Mouse (Mus musculus) C2C12 (cell line): ENCODE data around the gene Copg1. TPM values are rescaled to one million over a fixed set of nuclear protein-coding genes. Genes with fewer than 3 reads are reported as not detected.
A peak's percentile ranks its signal among the peaks of the same experiment; 100 is the strongest.

Experiments used
- H3K27me3 ChIP-seq: one replicate; pipeline ENCODE4 v1.6.1; 2011; ENCODE audit not compliant: control insufficient read depth, insufficient read depth, insufficient read length
- H3K36me3 ChIP-seq: one replicate; pipeline ENCODE4 v1.6.1; 2011; ENCODE audit not compliant: control insufficient read depth, insufficient read depth
- H3K4me3 ChIP-seq: one replicate; pipeline ENCODE4 v1.5.1; 2011; ENCODE audit warnings: mild to moderate bottlenecking, control low read depth; ENCODE audit not compliant: poor library complexity, insufficient read depth, severe bottlenecking
- H3K79me2 ChIP-seq: one replicate; pipeline ENCODE4 v1.6.1; 2011; ENCODE audit not compliant: control insufficient read depth, insufficient read depth
- H3K79me3 ChIP-seq: one replicate; pipeline ENCODE4 v1.6.1; 2011; ENCODE audit warnings: low read depth, control low read depth
- H3ac ChIP-seq: one replicate; pipeline ENCODE3; 2011; ENCODE audit warnings: low read depth; ENCODE audit not compliant: control insufficient read depth, insufficient read length
- CEBPB ChIP-seq: IDR thresholded peaks from one replicate; pipeline ENCODE4 v1.6.1; 2011; ENCODE audit warnings: low read depth, mild to moderate bottlenecking, control low read depth, moderate library complexity
- CTCF ChIP-seq: IDR thresholded peaks from one replicate; pipeline ENCODE4 v1.5.1; 2011; ENCODE audit not compliant: control insufficient read depth, insufficient read depth, insufficient read length
- FOSL1 ChIP-seq: IDR thresholded peaks from one replicate; pipeline ENCODE4 v1.8.0; 2011; ENCODE audit warnings: mild to moderate bottlenecking, low read length; ENCODE audit not compliant: poor library complexity, insufficient read depth, severe bottlenecking
- MAX ChIP-seq: IDR thresholded peaks from one replicate; pipeline ENCODE4 v1.6.1; 2011; ENCODE audit warnings: mild to moderate bottlenecking, control low read depth
- MYOD1 ChIP-seq: IDR thresholded peaks from one replicate; pipeline ENCODE4 v1.6.1; 2011; ENCODE audit warnings: low read depth; ENCODE audit not compliant: control insufficient read depth, insufficient read length
- MYOG ChIP-seq: IDR thresholded peaks from one replicate; pipeline ENCODE4 v1.6.1; 2011; ENCODE audit not compliant: control insufficient read depth, insufficient read length; ENCODE audit errors: extremely low read depth
- USF1 ChIP-seq: IDR thresholded peaks from one replicate; pipeline ENCODE4 v1.6.1; 2011; ENCODE audit warnings: low read depth, mild to moderate bottlenecking, control low read depth, moderate library complexity
- polyA plus RNA-seq: library from polyadenylated mRNA; unstranded; fragments of >200 nt; fragmentation: generic; extraction: Trizol; gene quantifications from one replicate; pipeline ENCODE4 v1.2.1, GENCODE M21; 2012; ENCODE audit warnings: missing spikeins

Gene Copg1
- polyA plus RNA-seq, 1 experiment: 115 TPM

DNA sequence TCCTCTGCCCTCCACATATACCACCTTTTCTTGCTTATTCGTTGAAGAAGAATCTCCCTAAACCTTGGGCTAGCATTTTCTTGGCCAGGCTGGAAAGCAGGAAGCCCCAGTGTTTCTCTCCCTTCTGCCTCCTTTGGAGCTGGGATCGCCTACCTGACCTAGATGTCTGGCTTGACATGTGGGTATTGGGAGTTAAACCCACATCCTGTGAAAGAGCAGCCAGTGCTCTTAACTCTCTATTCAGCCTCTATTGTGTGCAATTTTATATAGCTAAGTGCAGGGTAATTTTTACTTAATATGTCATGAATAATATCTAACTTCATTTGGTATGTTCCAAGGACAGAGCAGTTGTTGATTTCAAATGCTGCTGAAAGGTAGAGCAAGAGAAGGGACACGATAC is 8.0 kb upstream of the Copg1 start:
- TF ChIP-seq MAX: no peak
- no peak for TF ChIP-seq CTCF
- no peak for TF ChIP-seq USF1
- no peak for TF ChIP-seq FOSL1
- no peak for TF ChIP-seq MYOG
- TF ChIP-seq CEBPB: no peak
- TF ChIP-seq MYOD1: no peak
- Histone ChIP-seq H3K79me3 (no peaks in the 10 kb centered on the region), H3K36me3 (no peaks in the 10 kb centered on the region)

DNA sequence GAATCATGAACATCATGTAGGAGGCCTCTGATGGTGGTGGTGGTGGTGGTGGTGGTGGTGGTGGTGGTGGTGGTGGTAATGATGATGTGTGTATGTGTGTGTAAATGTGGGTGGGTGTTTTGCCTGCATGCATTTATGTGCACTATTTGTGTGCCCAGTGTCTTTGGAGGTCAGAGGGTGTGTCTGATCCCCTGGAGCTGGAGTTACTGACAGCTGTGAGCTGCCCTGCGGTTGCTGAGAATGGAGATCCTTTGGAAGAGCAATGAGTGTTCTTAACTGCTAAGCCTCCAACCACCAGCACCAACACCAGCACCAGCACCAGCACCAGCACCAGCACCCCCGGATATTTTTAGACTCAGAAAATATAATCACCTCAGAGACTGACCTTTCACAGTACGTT is 5.4 kb upstream of the Copg1 start:
- H3ac ChIP-seq: no peak overlapping the region
- no peaks in the 10 kb centered on the region for H3K27me3 ChIP-seq
- H3K79me3 ChIP-seq: no peaks in the 10 kb centered on the region
- TF ChIP-seq MYOG (no peak), MAX (no peak), MYOD1 (no peak), FOSL1 (no peak), USF1 (no peak), CTCF (no peak), CEBPB (no peak)
- H3K79me2 ChIP-seq: no peaks in the 10 kb centered on the region
- H3K4me3 ChIP-seq: no peak overlapping the region
- H3K36me3 ChIP-seq: no peaks in the 10 kb centered on the region

More for the DNA sequence above, 8.0 kb upstream of the Copg1 start:
- Histone ChIP-seq H3K4me3 (no peak overlapping the region), H3K79me2 (no peaks in the 10 kb centered on the region), H3ac (no peak overlapping the region), H3K27me3 (no peaks in the 10 kb centered on the region)

DNA sequence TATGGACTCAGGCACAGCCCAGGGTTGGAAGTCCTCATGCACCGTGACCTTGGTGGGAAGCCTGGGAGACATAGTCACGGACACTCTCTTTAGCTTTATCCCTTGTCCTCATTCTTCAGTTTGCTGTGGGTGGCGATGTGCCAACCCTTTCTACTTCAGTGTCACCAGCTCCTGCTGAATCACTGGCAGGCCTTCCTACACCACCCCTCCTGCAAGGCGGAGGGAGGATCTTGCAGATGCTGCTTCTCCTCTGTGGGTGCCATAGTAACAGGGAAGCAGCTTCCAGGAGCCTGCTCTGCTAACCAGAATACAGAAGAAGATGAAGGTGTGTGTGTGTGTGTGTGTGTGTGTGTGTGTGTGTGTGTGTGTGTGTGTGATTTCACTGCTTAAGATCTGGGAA is 4.8 kb upstream of the Copg1 start:
- Histone ChIP-seq H3K27me3 (no peaks in the 10 kb centered on the region), H3K4me3 (no peak overlapping the region)
- TF ChIP-seq MYOD1: no peak
- no peak for TF ChIP-seq MAX
- no peak for TF ChIP-seq USF1
- no peak for TF ChIP-seq MYOG
- no peak for TF ChIP-seq CTCF
- no peak for TF ChIP-seq CEBPB

DNA sequence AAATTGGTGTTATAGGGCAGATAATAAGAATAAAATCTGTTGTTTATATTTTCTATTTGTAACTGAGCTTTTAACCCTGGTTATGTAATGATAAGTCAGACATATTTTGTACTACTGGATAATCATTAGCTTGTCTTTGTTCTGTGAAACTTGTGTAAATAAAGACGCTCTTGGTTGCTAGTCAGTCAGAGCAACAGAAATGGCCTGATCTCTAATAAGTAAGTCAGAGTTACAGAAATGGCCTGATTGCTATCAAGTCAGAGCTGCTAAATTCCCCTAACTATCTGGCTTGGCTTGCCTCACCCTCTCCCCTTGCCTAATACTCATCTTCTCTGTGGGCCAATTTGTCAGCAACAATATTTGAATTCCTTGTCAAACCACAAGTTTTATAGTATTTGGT is 893 bp upstream of the Copg1 start:
- no peak for TF ChIP-seq MYOG
- no peak for TF ChIP-seq FOSL1
- TF ChIP-seq CEBPB: no peak
- no peak for TF ChIP-seq MYOD1
- no peak for TF ChIP-seq USF1
- no peak for TF ChIP-seq MAX
- no peak for TF ChIP-seq CTCF
- Histone ChIP-seq H3K79me3 (peaks cover 27% of the 10 kb centered on the region), H3K27me3 (no peaks in the 10 kb centered on the region), H3ac (no peak overlapping the region), H3K36me3 (peaks cover 29% of the 10 kb centered on the region), H3K79me2 (peaks cover 32% of the 10 kb centered on the region), H3K4me3 (no peak overlapping the region)

More for the DNA sequence above, 4.8 kb upstream of the Copg1 start:
- Histone ChIP-seq H3K79me3 (peaks cover under 1% of the 10 kb centered on the region), H3ac (no peak overlapping the region), H3K79me2 (peaks cover 2% of the 10 kb centered on the region), H3K36me3 (no peaks in the 10 kb centered on the region)

DNA sequence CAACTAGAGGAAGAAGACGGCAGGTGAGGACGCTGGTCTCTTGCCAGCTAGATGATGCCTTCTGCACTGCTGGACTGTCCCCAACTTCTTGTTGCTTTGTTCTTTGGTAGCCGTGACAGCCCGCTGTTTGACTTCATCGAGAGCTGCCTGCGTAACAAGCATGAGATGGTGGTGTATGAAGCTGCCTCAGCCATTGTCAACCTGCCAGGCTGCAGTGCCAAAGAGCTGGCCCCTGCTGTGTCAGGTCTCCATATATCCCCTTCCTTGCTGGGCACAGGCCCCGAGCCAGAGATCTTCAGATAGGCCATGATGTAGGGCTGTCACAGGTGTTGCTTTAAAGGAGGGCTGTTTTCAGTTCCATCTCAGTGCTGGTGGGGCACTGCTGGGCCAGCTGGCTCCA is 6.3 kb downstream of the Copg1 start:
- peaks cover 15% of the 10 kb centered on the region for H3K79me3 ChIP-seq
- H3K36me3 ChIP-seq: peaks cover 95% of the 10 kb centered on the region
- peaks cover 19% of the 10 kb centered on the region for H3K79me2 ChIP-seq
- TF ChIP-seq MYOD1: no peak
- TF ChIP-seq CEBPB: no peak
- no peak for TF ChIP-seq CTCF
- no peak for TF ChIP-seq MYOG
- TF ChIP-seq FOSL1: no peak
- no peak for TF ChIP-seq MAX
- no peak for TF ChIP-seq USF1
- no peak overlapping the region for H3K4me3 ChIP-seq
- no peak overlapping the region for H3ac ChIP-seq
- H3K27me3 ChIP-seq: no peaks in the 10 kb centered on the region

DNA sequence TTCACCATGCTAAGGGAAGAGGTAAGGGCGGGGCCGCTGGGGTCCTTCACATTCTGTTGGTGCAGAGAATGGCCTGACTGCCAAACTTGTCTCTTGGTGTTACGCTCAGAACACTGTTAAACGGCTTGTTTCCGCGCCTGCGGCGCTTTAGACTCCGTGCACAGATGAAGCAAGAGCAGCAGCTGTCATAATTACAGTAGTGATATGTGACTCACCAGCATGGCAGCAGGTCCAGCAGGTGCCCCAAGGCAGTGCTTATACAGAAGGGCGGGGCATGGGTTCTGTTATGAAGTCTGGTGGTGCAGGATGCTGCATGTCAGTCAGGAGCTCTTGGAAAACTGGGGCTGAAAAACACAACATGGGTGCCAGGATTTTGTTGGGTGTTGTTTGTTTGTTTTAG is 10.4 kb downstream of the Copg1 start:
- Histone ChIP-seq H3K79me2 (no peaks in the 10 kb centered on the region), H3K79me3 (peaks cover 1% of the 10 kb centered on the region), H3K27me3 (no peaks in the 10 kb centered on the region), H3K4me3 (no peak overlapping the region), H3ac (no peak overlapping the region), H3K36me3 (peaks cover 91% of the 10 kb centered on the region)
- no peak for TF ChIP-seq CTCF
- peak; percentile 54 for TF ChIP-seq CEBPB
- peak; percentile 73 for TF ChIP-seq MYOD1
- TF ChIP-seq FOSL1: no peak
- no peak for TF ChIP-seq MAX
